Mouse (Mus musculus) cerebellum, adult 11 months (tissue): ENCODE data around the gene Noxa1.

Experiments
- DNase-seq: peaks from one replicate; pipeline ENCODE4 v3.0.0; 2022

The Noxa1 gene

GRCm38 (mm10) chr2:25094785-25095108 lies 202 bp downstream of the Noxa1 start:
- DNase-seq, result no peak

GRCm38 (mm10) chr2:25088636-25089035 lies 6.3 kb downstream of the Noxa1 start:
- DNase-seq, result no peak

GRCm38 (mm10) chr2:25087842-25088241 lies 7.1 kb downstream of the Noxa1 start:
- no peak for DNase-seq

DNA sequence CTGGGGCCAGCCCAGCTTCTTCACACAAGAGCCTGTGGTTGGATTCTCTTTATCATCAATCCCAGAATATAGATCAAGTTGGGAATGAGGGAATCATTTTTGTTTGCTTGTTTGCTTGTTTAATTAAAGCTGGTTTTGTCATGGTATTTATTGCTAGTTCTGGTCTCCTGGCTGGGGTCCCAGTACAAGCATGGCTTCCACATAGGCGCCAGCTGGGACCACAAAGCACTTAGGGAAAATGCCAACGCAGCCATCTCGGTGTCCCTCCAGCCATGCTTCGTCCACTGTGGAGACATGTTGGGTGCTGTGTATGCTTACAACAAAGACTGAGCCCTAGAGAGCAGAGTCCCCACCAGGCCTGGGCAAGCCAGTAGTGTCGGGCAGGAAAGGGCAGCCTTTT lies 9.4 kb downstream of the Noxa1 start:
- no peak for DNase-seq

- no peak for DNase-seq
These were observed 11.3 kb downstream of the Noxa1 start for GRCm38 (mm10) chr2:25083697-25084096.

- DNase-seq, result no peak
These were observed 14.9 kb downstream of the Noxa1 start, which contains the start of gene Entpd8 for GRCm38 (mm10) chr2:25080076-25080475. Entpd8 (plus strand) TSS chr2:25080304.

DNA sequence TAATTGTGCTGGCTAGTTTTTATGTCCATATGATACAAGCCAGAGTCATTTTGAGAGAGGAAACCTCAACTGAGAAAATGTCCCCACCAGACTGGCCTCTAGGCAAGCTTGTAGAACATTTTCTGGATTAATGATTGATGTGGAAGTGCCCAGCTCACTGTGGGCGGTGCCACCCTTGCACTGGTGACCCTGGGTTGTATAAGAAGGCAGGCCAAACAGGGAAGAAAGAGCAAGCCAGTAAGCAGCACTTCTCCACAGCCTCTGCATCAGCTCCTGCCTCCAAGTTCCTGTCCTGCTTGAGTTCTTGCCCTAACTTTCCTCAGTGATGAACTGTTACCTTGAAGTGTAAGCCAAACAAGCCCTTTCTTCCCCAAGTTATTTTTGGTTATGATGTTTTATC lies 16.0 kb downstream of the Noxa1 start:
- DNase-seq, result no peak

DNA sequence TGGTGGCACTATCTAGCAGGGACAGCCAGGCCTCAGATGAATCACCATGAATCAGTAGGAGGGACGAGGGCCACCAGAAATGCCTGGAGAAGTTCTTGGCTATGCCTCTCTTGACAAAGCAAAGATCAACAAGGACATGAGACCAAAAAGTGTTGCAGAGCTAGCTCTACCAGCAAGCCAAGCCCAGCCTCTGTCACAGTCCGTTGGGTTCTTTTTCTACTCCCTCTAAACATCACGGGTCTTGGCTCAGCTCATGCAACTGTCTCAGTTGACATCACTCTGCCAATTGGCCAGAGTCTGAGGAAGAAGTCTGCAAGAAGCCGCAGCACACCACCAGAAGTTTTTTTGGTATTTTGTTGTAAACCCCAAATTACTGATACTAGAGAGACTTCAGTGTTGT lies 19.4 kb downstream of the Noxa1 start:
- DNase-seq, result no peak

- no peak for DNase-seq
These were observed 22.6 kb downstream of the Noxa1 start for GRCm38 (mm10) chr2:25072398-25072797.

GRCm38 (mm10) chr2:25069537-25069936 lies 25.4 kb downstream of the Noxa1 start:
- no peak for DNase-seq

DNA sequence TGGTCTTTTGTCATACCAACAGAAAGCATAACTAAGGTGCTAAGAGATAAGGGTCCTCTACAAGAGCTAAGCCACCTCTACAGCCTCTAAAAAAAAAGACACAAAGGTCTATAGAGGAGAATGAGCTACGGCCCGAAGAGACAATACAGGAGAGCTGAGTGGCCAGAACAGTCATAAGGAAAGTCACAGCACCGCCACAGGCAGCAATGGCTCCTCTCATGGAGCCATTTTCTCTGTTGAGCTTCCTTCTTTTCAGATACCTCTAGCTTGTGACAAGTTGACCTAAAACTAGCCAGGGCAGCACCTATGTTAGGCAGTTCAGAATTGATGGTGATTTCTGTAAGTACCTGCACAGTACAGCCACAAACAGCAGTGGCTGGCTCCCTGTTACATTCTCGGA lies 28.4 kb downstream of the Noxa1 start:
- no peak for DNase-seq

- DNase-seq, result no peak
These were observed 29.4 kb downstream of the Noxa1 start for GRCm38 (mm10) chr2:25065537-25065936.

- no peak for DNase-seq
These were observed 30.7 kb downstream of the Noxa1 start for GRCm38 (mm10) chr2:25064285-25064684.

GRCm38 (mm10) chr2:25063523-25063922 lies 31.4 kb downstream of the Noxa1 start:
- DNase-seq, result no peak

- DNase-seq, result no peak
These were observed 36.0 kb downstream of the Noxa1 start for GRCm38 (mm10) chr2:25058926-25059325.

- DNase-seq, result no peak
These were observed 39.4 kb downstream of the Noxa1 start for GRCm38 (mm10) chr2:25055409-25056155.

DNA sequence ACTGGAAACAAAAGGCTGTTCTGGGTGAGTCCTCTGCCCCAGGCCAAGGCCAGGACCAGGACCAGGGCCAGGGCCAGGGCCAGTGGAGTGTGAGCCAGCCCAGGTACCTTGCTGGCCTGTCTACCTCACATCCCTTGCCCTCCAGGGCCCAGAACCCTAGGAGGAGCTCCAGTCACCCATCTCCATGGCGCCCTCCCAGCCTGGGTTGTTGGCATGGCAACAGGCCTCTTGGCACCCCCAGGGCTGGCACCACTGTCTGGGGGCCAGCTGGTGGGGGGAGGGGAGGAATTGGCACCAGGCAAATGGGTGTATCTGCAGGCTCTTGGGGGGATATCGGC lies 39.9 kb downstream of the Noxa1 start:
- DNase-seq, result peak; percentile 55

- DNase-seq, result peak; percentile 77
These were observed 40.5 kb downstream of the Noxa1 start, which contains the start of gene Nsmf for GRCm38 (mm10) chr2:25054221-25055067. Nsmf (plus strand) TSS chr2:25054355.

GRCm38 (mm10) chr2:25053101-25053500 lies 41.8 kb downstream of the Noxa1 start:
- no peak for DNase-seq

- DNase-seq, result no peak
These were observed 43.5 kb downstream of the Noxa1 start for GRCm38 (mm10) chr2:25051450-25051849.

DNA sequence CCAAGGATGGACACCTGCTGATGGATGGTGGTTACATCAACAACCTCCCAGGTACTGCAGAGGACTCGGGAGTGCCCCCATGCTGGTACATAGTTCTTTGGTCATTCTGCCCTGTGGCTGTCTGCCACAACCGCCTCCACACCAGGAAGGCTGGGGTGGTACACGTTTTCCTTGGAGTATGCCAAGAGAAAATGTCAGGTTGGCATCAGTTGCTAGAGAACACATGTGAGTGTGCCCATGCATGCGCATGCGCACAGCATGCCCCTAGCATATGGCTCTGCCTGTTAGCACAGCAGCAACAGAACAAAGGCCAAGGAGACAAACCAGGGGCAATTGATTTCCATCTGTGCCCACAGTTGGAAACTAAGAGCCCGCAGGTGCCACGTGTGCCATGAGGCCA lies 44.0 kb downstream of the Noxa1 start:
- peak; percentile 76 for DNase-seq

DNA sequence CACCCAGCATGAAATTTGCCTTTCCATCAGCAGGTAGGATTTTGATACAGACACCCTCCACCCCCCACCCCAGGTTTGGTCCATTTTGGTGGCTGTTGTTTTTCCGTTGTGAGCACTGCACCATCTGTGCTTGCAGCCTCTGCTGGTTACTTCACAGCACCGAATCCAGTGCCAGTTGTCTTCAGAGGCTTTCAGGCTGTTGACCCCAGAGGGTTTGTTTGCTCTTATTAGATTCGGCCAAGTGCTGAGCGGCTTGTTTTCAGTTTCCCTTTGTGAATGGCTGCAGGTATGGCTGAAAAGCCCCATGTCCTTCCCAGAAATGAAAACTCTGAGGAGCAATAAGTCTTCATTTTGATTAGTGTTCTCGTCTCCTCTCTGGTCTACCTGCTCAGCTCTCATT lies 54.9 kb downstream of the Noxa1 start:
- DNase-seq, result no peak
